11 mouse cellular contexts compared by ENCODE assay signal in genomic region chr14:117648199-117648960, GRCm38 (mm10).
DNase-seq lines count a peak whose midpoint lies in the region.
"Had no signal": no experiment of that assay in that cellular context is flagged by ENCODE, and none has a peak within 500 bp of the region (broad histone marks: within the 10 kb centered on the region; RNA-seq: fewer than 3 reads in every experiment).

No protein-coding gene starts in this region.

- DNase-seq in adrenal gland, adult 2 months: peak; percentile 21
- DNase-seq in adrenal gland, postnatal 25 days: no peak
- DNase-seq in urinary bladder, postnatal 36 days (ENCODE audit: low spot score in 2 of 2): peak; percentile 19 to 32
- DNase-seq in urinary bladder, postnatal 25 days (ENCODE audit: low spot score): no peak
- DNase-seq in liver: peak; percentile 62
- no peak for DNase-seq in limb, embryonic 10.5 days (ENCODE audit: low spot score)
- DNase-seq in left cerebral cortex, postnatal 36 days (ENCODE audit: low spot score in 2 of 2): no peak
- DNase-seq in spleen, postnatal 10 days (ENCODE audit: low spot score in 2 of 2): no peak
- DNase-seq: right cerebral cortex, postnatal 25 days had no signal

- no peaks in the 10 kb centered on the region for H3K27me3 ChIP-seq in limb, embryonic 10.5 days (ENCODE audit: low read depth, poor library complexity, severe bottlenecking)
- H3K27me3 ChIP-seq: neural tube, embryonic 12.5 days had no signal

- H3K36me3 ChIP-seq in limb, embryonic 10.5 days: no peaks in the 10 kb centered on the region
- H3K36me3 ChIP-seq: neural tube, embryonic 12.5 days had no signal

- 73% methylated on average over 9 of the region's 9 CpGs for WGBS in limb, embryonic 10.5 days

- H3K9me3 ChIP-seq in limb, embryonic 10.5 days (replicated peaks): no peaks in the 10 kb centered on the region
- H3K9me3 ChIP-seq: neural tube, embryonic 12.5 days had no signal

- no peak overlapping the region for H3K4me3 ChIP-seq in limb, embryonic 10.5 days
- H3K4me3 ChIP-seq: neural tube, embryonic 12.5 days had no signal

- intact Hi-C loops in left cerebral cortex, postnatal 36 days (cut with DNase I): no loop called here

- H3K4me1 ChIP-seq in limb, embryonic 10.5 days: peaks cover 13% of the 10 kb centered on the region; the same call in 1 of the 2 replicates
- H3K4me1 ChIP-seq: neural tube, embryonic 12.5 days had no signal

- no peak overlapping the region for H3K27ac ChIP-seq in limb, embryonic 10.5 days
- H3K27ac ChIP-seq: hindbrain, embryonic 14.5 days; neural tube, embryonic 12.5 days had no signal

Comparison
In these comparisons a context has a peak if more than half of its experiments do, and no peak if none do; other contexts are left out.
1. DNase-seq: peak in adrenal gland, adult 2 months (single experiment), urinary bladder, postnatal 36 days (2 of 2) and liver (single experiment); none in adrenal gland, postnatal 25 days (single experiment), urinary bladder, postnatal 25 days (single experiment), limb, embryonic 10.5 days (single experiment), left cerebral cortex, postnatal 36 days (0 of 2) and spleen, postnatal 10 days (0 of 2).